Mouse (Mus musculus): ENCODE data around the gene Pigc.

Pigc gene

GRCm38 (mm10) chr1:161972233-161972632, 3.2 kb downstream of the Pigc start:
- in situ Hi-C loops (cut with MboI, MseI), result loop anchor here (5.0 to 10.0 kb wide), 2 partner anchors 225 to 577 kb away; partner anchors contain the start of gene Tnfsf4

DNA sequence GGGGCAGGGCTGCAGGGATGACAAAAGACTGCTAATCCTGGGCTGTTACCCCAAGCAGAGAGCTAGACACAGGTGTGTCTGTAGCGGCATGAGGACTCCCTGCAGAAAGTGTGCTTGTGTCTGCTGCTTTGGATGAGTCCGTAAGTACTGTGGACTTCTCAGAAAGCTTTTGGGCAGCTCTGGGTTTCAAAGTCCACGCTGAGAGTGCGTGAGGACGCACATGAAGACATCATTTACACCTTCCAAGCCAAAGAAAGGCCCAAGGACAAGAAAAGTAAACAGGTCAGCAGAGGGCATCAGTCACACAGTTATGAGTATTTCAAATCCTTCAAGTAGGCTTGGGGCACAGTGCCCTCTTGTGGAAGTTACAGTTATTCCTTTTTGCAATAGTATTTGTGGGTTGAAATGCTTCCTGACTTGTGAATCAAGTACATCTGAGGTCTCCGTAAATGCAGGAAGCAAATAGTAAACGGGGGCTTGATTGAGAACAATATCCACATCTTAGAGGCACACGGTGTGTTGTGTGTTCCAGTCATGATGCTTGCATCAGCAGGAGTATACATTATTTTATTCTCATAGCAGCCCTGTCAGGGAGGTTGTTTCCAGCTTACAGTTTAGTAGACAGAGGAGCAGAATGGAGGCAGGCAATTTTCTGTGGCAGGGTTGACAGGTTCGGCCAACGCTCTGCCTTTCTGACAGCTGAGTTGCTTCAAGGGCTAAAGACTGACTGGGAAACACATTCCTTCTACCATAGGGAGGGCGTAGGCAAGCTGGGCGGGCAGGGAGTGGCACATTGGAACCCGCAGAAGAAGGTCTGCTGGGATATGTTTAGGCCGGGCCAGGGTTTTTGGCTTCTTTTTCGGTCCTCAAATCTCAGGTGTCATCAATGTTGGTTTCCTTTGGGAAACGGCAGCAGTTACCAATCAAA, 7.5 kb downstream of the Pigc start:
- in situ Hi-C loops (cut with MboI, MseI), result loop anchor here (10.0 kb wide), 1 partner anchor 582 kb away; the partner anchor contains the start of gene Tnfsf4

GRCm38 (mm10) chr1:161977331-161977730, 8.3 kb downstream of the Pigc start:
- in situ Hi-C loops (cut with MboI, MseI), result loop anchor here (10.0 kb wide), 1 partner anchor 583 kb away; the partner anchor contains the start of gene Tnfsf4

- in situ Hi-C loops (cut with MboI, MseI), result loop anchor here (10.0 kb wide), 1 partner anchor 583 kb away; the partner anchor contains the start of gene Tnfsf4
Observed at GRCm38 (mm10) chr1:161978173-161978700, 9.3 kb downstream of the Pigc start.

DNA sequence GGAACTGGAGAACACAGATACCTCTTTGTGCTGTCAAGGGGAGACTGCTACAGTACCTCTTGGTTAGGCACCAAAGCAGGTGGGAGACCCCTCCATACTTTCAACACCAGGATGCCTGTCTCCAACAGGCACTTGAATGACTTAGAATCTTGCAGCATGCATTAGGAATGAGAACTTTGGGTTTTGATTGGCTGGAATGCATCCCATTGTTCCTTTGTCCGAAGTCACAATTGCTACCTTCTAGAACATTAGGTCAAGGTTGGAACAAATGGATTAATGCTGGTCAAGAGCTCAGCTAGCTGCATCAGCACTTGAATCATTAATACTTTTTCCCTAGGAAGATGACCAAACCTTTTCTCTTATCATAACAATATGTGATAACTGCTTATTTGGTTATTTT, 10.6 kb downstream of the Pigc start, which contains the start of gene 4930558K02Rik:
4930558K02Rik (minus strand) TSS at position 101 of the 400 bp plus-strand sequence.
- in situ Hi-C loops (cut with MboI, MseI), result loop anchor here (10.0 kb wide), 1 partner anchor 585 kb away; the partner anchor contains the start of gene Tnfsf4

DNA sequence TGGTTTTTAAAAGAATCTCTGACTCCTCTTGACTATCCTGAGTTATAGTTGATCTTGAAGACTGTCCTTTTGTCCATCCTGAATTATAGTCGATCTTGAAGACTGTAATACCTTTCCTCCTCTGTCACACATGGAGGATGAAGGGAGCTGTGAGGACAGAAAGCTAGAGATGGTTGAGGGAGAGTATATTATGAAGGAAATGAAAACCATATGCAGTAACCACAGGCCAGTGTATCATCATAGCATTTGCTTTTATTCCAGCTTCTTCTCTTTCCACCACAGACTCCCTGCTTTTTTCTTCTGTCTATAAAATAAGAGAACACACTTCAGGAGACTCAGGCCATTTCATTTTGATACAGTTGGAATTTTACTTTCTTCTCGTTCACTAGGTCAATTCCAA, 11.1 kb downstream of the Pigc start:
- in situ Hi-C loops (cut with MboI, MseI), result no loop called here

DNA sequence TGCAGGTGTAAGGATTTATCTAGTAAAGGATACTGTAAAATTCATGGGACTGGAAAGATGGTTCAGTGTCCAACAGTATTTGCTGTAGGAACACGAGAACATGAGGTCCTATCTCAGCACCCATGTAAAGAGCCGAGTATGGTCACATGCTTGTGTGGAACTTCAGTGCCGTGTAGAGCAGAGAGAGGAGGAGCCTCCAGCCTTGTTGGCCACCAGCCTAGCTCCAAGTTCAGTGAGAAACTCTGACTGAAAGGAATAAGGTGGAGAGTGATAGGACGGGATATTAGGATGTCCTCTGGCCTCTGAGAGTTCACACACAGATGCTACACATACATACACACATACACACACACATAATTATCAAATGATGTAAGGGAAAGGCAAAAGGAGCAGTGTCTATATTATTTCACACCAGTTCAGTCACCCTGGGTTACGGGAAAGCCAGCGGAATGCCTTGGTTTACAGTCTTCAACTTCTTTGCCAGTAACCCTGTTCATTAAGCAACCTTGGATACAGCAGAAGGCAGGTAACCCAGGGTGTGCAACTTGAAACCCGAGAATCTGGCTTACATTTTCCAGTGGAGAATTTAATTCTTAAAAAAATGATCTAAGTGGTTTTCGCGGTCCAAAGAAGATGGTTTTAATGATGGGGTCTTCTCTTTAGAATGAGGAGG, 11.8 kb downstream of the Pigc start:
- in situ Hi-C loops (cut with MboI, MseI), result no loop called here

GRCm38 (mm10) chr1:161983451-161983850, 14.5 kb downstream of the Pigc start:
- in situ Hi-C loops (cut with MboI, MseI), result no loop called here

DNA sequence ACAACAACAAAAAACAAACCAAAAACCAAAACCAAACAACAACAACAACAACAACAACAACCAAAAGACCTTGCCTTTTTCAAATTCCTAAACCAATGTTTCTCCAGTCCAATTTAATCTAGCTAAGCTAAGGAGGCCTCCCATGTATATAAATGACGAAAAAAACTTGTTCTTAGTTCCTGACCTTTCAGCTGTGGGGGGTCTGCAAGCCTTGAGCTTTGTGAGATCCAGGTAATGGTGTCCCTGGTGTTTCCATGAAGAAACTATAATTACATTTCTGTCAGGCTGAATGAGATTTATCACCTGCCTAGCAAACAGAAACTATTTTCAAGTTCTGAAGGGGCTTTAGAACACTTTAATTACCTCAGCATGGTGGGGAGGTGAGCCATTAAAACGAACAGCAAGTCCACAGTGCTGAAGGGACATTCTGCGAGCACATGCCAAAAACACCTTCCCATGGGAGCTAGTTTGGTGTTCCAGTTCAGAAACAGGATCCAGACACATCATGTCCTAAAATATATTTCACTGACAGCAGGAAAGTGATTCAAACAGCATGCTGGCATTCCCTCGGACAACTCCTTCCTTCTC, 15.1 kb downstream of the Pigc start:
- in situ Hi-C loops (cut with MboI, MseI), result no loop called here

DNA sequence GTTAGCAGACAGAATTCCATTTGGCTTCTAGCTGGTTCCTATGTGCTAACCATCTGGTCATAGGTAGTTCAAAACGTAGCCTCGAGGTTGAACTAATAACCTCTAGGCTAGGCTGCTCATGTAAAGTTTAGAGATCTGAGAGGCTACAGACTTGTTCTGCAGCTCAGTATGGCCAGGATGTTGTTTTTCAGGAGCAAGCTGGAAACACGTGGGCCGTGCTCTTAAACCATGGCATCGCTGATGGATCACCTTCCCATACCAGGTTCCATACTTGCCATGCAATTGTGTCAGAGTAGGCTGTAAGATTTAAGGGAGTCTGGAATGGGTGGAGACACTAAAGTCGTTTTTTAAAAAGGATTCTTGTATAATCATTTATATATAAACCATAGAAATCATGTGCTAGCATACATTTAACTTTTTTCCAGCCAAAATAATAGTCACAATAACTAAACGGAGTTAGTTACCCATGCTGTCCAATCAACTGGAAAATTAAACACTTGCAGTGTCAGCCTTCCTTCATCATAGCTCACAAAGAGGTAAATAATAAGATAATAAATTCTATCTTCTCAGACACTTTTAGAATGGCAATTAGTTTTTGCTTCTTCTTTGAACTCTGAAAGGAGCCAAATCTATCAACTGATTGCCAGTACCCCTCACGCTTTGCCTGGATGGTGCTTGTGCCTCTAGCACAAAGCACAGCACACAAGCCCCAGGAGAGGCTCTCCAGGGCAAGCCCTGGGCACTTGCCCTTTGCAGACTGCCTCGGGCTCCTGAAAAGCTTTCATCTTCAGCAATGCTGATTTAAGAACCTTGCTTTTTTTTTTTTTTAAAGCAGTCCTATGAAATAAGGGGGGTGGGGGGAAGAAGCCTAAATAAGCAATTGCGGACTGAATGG, 21.9 kb downstream of the Pigc start:
- in situ Hi-C loops (cut with MboI, MseI), result no loop called here

DNA sequence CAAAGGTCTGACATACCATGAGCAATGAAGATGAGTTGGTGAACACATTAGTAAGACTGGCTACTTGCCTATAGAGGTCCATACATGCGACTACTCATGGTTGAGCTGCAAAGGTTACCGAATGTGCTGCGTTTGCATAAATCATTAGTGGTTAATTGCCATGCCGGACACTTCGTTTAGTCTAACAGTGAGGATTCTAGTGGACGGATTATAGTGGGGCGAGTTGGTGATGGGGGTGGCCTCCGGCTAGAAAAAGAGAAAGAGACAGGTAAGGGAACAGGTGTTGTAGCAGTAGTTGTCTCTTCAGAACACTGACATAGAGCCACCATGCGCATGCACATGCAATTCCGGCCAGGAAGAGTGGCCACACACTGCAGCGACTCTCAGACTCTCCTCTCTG, 22.9 kb downstream of the Pigc start:
- in situ Hi-C loops (cut with MboI, MseI), result no loop called here

- in situ Hi-C loops (cut with MboI, MseI), result no loop called here
Observed at GRCm38 (mm10) chr1:161992389-161992788, 23.4 kb downstream of the Pigc start.

DNA sequence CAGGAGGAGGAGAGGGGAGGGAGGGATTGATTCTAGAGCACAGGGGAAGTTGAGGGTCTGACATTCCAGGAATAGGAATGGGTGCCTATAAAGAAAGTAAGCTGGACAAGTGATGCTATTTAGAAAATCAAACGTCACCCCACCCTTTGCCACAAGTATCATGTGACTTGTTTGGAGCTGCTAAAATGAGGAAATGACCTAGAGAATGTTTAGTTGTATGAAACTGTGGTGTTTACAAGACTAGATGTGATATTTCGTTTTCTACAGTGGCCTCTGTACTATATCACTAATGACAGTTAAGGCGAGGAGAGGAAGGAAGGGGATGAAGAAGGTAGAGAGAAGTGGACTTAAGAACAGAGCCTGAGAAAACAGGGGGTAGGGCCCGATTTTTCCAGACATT, 29.8 kb downstream of the Pigc start:
- in situ Hi-C loops (cut with MboI, MseI), result no loop called here

GRCm38 (mm10) chr1:161999338-161999737, 30.4 kb downstream of the Pigc start:
- in situ Hi-C loops (cut with MboI, MseI), result no loop called here

GRCm38 (mm10) chr1:161999882-162000371, 30.9 kb downstream of the Pigc start:
- in situ Hi-C loops (cut with MboI, MseI), result loop anchor here (5.0 kb wide), 1 partner anchor 317 kb away; no protein-coding TSS in a partner anchor

GRCm38 (mm10) chr1:162001328-162001727, 32.3 kb downstream of the Pigc start:
- in situ Hi-C loops (cut with MboI, MseI), result loop anchor here (5.0 kb wide), 1 partner anchor 316 kb away; no protein-coding TSS in a partner anchor

GRCm38 (mm10) chr1:162003729-162004517, 34.9 kb downstream of the Pigc start:
- in situ Hi-C loops (cut with MboI, MseI), result loop anchor here (5.0 kb wide), 1 partner anchor 313 kb away; no protein-coding TSS in a partner anchor

GRCm38 (mm10) chr1:162004518-162004780, 35.5 kb downstream of the Pigc start:
- in situ Hi-C loops (cut with MboI, MseI), result loop anchor here (5.0 kb wide), 1 partner anchor 313 kb away; no protein-coding TSS in a partner anchor

All from T-helper 1 cell (primary cell).